Mouse (Mus musculus) midbrain, embryonic 16.5 days (tissue): ENCODE results near the gene Gdf15. TPM values are rescaled to one million over a fixed set of nuclear protein-coding genes. Genes with fewer than 3 reads are reported as not detected.

Experiments
- polyA plus RNA-seq: library from polyadenylated mRNA; unstranded; fragments of >200 nt; fragmentation: Nextera tagmentation; extraction: Ambion mirVana; gene quantifications from 2 replicates; pipeline ENCODE4 v1.2.1, GENCODE M21; 2015

The Gdf15 gene
- polyA plus RNA-seq, 1 experiment from 2014 or later: 0.39 TPM

Other genes with a start within 250 kb of the Gdf15 start
- gene Crtc1, start 192.9 kb downstream of the Gdf15 start, polyA plus RNA-seq: 53.4 and 56.3 TPM in 2 replicates
- 31.0 and 32.4 TPM in 2 replicates for gene Klhl26, start 155.5 kb downstream of the Gdf15 start, polyA plus RNA-seq
- 121 and 151 TPM in 2 replicates for gene Tmem59l, start 145.1 kb downstream of the Gdf15 start, polyA plus RNA-seq
- 3.6 and 6.3 TPM in 2 replicates for gene Crlf1, start 139.3 kb downstream of the Gdf15 start, polyA plus RNA-seq
- gene Rex1bd, start 125.7 kb downstream of the Gdf15 start, polyA plus RNA-seq: 163 and 185 TPM in 2 replicates
- 584 and 621 TPM in 2 replicates for gene Uba52, start 121.7 kb downstream of the Gdf15 start, polyA plus RNA-seq
- 406 and 425 TPM in 2 replicates for gene Fkbp8, start 104.7 kb downstream of the Gdf15 start, polyA plus RNA-seq
- 43.1 and 43.3 TPM in 2 replicates for gene Kxd1, start 104.5 kb downstream of the Gdf15 start, polyA plus RNA-seq
- 16.7 and 19.2 TPM in 2 replicates for gene Ell, start 93.0 kb downstream of the Gdf15 start, polyA plus RNA-seq
- gene Isyna1, start 38.1 kb downstream of the Gdf15 start, polyA plus RNA-seq: 155 and 171 TPM in 2 replicates
- 151 and 173 TPM in 2 replicates for gene Ssbp4, start 23.6 kb downstream of the Gdf15 start, polyA plus RNA-seq
- 0.64 and 0.97 TPM in 2 replicates for gene Lrrc25, start 16.3 kb downstream of the Gdf15 start, polyA plus RNA-seq
- gene Pgpep1, start 27.9 kb upstream of the Gdf15 start, polyA plus RNA-seq: 67.2 and 69.7 TPM in 2 replicates
- 137 and 143 TPM in 2 replicates for gene Lsm4, start 40.8 kb upstream of the Gdf15 start, polyA plus RNA-seq
- gene Jund, start 66.5 kb upstream of the Gdf15 start, polyA plus RNA-seq: 60.4 and 67.9 TPM in 2 replicates
- 0.06 TPM in 1 of 2 replicates, not detected in the other for gene Iqcn, start 71.0 kb upstream of the Gdf15 start, polyA plus RNA-seq
- gene Gm3336, start 86.1 kb upstream of the Gdf15 start, polyA plus RNA-seq: not detected in 2 replicates
- gene Pde4c, start 91.3 kb upstream of the Gdf15 start, polyA plus RNA-seq: 0.11 and 0.23 TPM in 2 replicates
- gene Rab3a, start 122.2 kb upstream of the Gdf15 start, polyA plus RNA-seq: 477 and 573 TPM in 2 replicates
- 34.8 and 35.7 TPM in 2 replicates for gene Mpv17l2, start 128.5 kb upstream of the Gdf15 start, polyA plus RNA-seq
- 107 and 112 TPM in 2 replicates for gene Pik3r2, start 144.3 kb upstream of the Gdf15 start, polyA plus RNA-seq
- 21.1 and 23.2 TPM in 2 replicates for gene Mast3, start 172.6 kb upstream of the Gdf15 start, polyA plus RNA-seq
- gene Il12rb1, start 176.0 kb upstream of the Gdf15 start, polyA plus RNA-seq: 0.08 and 0.19 TPM in 2 replicates
- 6.7 and 8.1 TPM in 2 replicates for gene Arrdc2, start 207.3 kb upstream of the Gdf15 start, polyA plus RNA-seq
- gene Kcnn1, start 230.8 kb upstream of the Gdf15 start, polyA plus RNA-seq: 15.4 and 16.1 TPM in 2 replicates
- 167 and 182 TPM in 2 replicates for gene Ccdc124, start 241.5 kb upstream of the Gdf15 start, polyA plus RNA-seq